Mouse (Mus musculus) heart, postnatal 14 days (tissue): ENCODE results near the gene Dis3l2. TPM values are rescaled to one million over a fixed set of nuclear protein-coding genes. Genes with fewer than 3 reads are reported as not detected.

ENCODE experiments used
- DNase-seq, 2 experiments: peaks; one replicate each; pipeline ENCODE4 v3.0.0; 2021 to 2022
- intact Hi-C: fragments of 180-260 bp; cut with DNase I; formaldehyde crosslinking; loops from one replicate; pipeline ENCODE4 v1.15.1; 2025
- total RNA-seq, 2 experiments: library from RNA; stranded (reverse); gene quantifications; 2 replicates each; pipeline ENCODE4 v1.2.3; 2021

Gene Dis3l2
- total RNA-seq, 2 experiments from 2014 or later: 11.8 to 12.2 TPM

- intact Hi-C loops: no loop called here
- DNase-seq: no peak
These were observed 183.5 kb downstream of the Dis3l2 start for GRCm38 (mm10) chr1:86887060-86887459.

GRCm38 (mm10) chr1:86912481-86912880, 208.9 kb downstream of the Dis3l2 start:
- DNase-seq: no peak
- intact Hi-C loops: no loop called here

GRCm38 (mm10) chr1:86913896-86914295, 210.3 kb downstream of the Dis3l2 start:
- intact Hi-C loops: no loop called here

GRCm38 (mm10) chr1:86914697-86915096, 211.1 kb downstream of the Dis3l2 start:
- intact Hi-C loops: no loop called here
- DNase-seq: no peak

More at GRCm38 (mm10) chr1:86913896-86914295, 210.3 kb downstream of the Dis3l2 start:
- no peak for DNase-seq

- DNase-seq: no peak
- intact Hi-C loops: no loop called here
These were observed 212.9 kb downstream of the Dis3l2 start for GRCm38 (mm10) chr1:86916355-86916984.

GRCm38 (mm10) chr1:86925776-86926175, 222.2 kb downstream of the Dis3l2 start:
- intact Hi-C loops: no loop called here
- no peak for DNase-seq

GRCm38 (mm10) chr1:86931606-86932379, 228.2 kb downstream of the Dis3l2 start:
- intact Hi-C loops: no loop called here
- no peak for DNase-seq

- DNase-seq: no peak
- intact Hi-C loops: no loop called here
These were observed 229.2 kb downstream of the Dis3l2 start for GRCm38 (mm10) chr1:86932810-86933209.

GRCm38 (mm10) chr1:86933656-86934055, 230.0 kb downstream of the Dis3l2 start:
- DNase-seq: no peak
- intact Hi-C loops: no loop called here

GRCm38 (mm10) chr1:86951501-86952205, 248.0 kb downstream of the Dis3l2 start:
- DNase-seq: no peak

GRCm38 (mm10) chr1:86955801-86956200, 252.2 kb downstream of the Dis3l2 start:
- intact Hi-C loops: no loop called here
- DNase-seq: no peak

More at GRCm38 (mm10) chr1:86951501-86952205, 248.0 kb downstream of the Dis3l2 start:
- intact Hi-C loops: no loop called here

- peak; percentile 29 to 36 for DNase-seq
- intact Hi-C loops: loop anchor here (1.0 kb wide), 1 partner anchor 299 kb away; no protein-coding TSS in a partner anchor
These were observed 264.8 kb downstream of the Dis3l2 start for GRCm38 (mm10) chr1:86968261-86968964.

- intact Hi-C loops: no loop called here
- DNase-seq: no peak
These were observed 265.6 kb downstream of the Dis3l2 start for GRCm38 (mm10) chr1:86969173-86969725.

- intact Hi-C loops: loop anchor here (5.0 kb wide), 1 partner anchor 70 kb away; no protein-coding TSS in a partner anchor
- no peak for DNase-seq
These were observed 269.1 kb downstream of the Dis3l2 start for GRCm38 (mm10) chr1:86972693-86973092.

GRCm38 (mm10) chr1:86977018-86977417, 273.4 kb downstream of the Dis3l2 start:
- intact Hi-C loops: no loop called here
- no peak for DNase-seq

- DNase-seq: no peak
- intact Hi-C loops: no loop called here
These were observed 282.8 kb downstream of the Dis3l2 start for GRCm38 (mm10) chr1:86986372-86986771.

- intact Hi-C loops: no loop called here
- no peak for DNase-seq
These were observed 289.2 kb downstream of the Dis3l2 start for GRCm38 (mm10) chr1:86992849-86993248.

- intact Hi-C loops: no loop called here
These were observed 290.4 kb downstream of the Dis3l2 start for GRCm38 (mm10) chr1:86994023-86994422.

GRCm38 (mm10) chr1:86998051-86998450, 294.4 kb downstream of the Dis3l2 start:
- intact Hi-C loops: no loop called here
- DNase-seq: no peak

More at GRCm38 (mm10) chr1:86994023-86994422, 290.4 kb downstream of the Dis3l2 start:
- no peak for DNase-seq

- intact Hi-C loops: no loop called here
- DNase-seq: no peak
These were observed 297.8 kb downstream of the Dis3l2 start for GRCm38 (mm10) chr1:87001365-87001764.
